Mouse (Mus musculus) heart, embryonic 12.5 days (tissue): ENCODE results near the gene Amelx. TPM values are rescaled to one million over a fixed set of nuclear protein-coding genes. Genes with fewer than 3 reads are reported as not detected.

Source experiments
- ATAC-seq: fragments of 200-750 bp; cut with Nextera tagmentation; 2 replicates; pipeline ENCODE4 v1.8.0; 2017; ENCODE audit warnings: moderate TSS enrichment, moderate library complexity; ENCODE audit not compliant: insufficient number of reproducible peaks, low FRiP score
- H3K27ac ChIP-seq: fragments of 300-500 bp; sonication (generic); 2 replicates; pipeline ENCODE4 v1.5.1; 2016; ENCODE audit warnings: mild to moderate bottlenecking, moderate library complexity; ENCODE audit not compliant: poor library complexity, severe bottlenecking
- H3K27me3 ChIP-seq: fragments of 300-500 bp; sonication (generic); replicated peaks from 2 replicates; pipeline ENCODE4 v1.6.1; 2016; ENCODE audit warnings: mild to moderate bottlenecking, moderate library complexity
- H3K36me3 ChIP-seq: fragments of 300-500 bp; sonication (generic); 2 replicates; pipeline ENCODE4 v1.6.1; 2016; ENCODE audit warnings: mild to moderate bottlenecking, moderate library complexity
- H3K4me1 ChIP-seq: fragments of 300-500 bp; sonication (generic); replicated peaks from 2 replicates; pipeline ENCODE4 v1.6.1; 2016; ENCODE audit warnings: mild to moderate bottlenecking
- H3K4me2 ChIP-seq: fragments of 300-500 bp; sonication (generic); 2 replicates; pipeline ENCODE4 v1.6.1; 2016; ENCODE audit warnings: mild to moderate bottlenecking, moderate library complexity
- H3K4me3 ChIP-seq: fragments of 300-500 bp; sonication (generic); 2 replicates; pipeline ENCODE4 v1.5.1; 2016; ENCODE audit warnings: mild to moderate bottlenecking
- H3K9ac ChIP-seq: fragments of 300-500 bp; sonication (generic); 2 replicates; pipeline ENCODE4 v1.6.1; 2016; ENCODE audit warnings: mild to moderate bottlenecking, moderate library complexity
- H3K9me3 ChIP-seq: fragments of 300-500 bp; sonication (generic); replicated peaks from 2 replicates; pipeline ENCODE4 v1.6.1; 2016; ENCODE audit warnings: mild to moderate bottlenecking, moderate library complexity
- WGBS: fragments of 180-500 bp; shearing (Covaris S2); methylation state at CpG from one replicate; pipeline ENCODE4 v1.1.7; 2016; 5-methylcytosine and 5-hydroxymethylcytosine counted together
- polyA plus RNA-seq: library from polyadenylated mRNA; unstranded; fragments of >200 nt; fragmentation: Nextera tagmentation; extraction: Ambion mirVana; gene quantifications from 2 replicates; pipeline ENCODE4 v1.2.1, GENCODE M21; 2016

Amelx gene
- polyA plus RNA-seq = not detected in 2 replicates

GRCm38 (mm10) chrX:169187100-169187499, at the start of gene Amelx:
Gene Amelx, minus strand, starts transcription at chrX:169187200.
- Histone ChIP-seq H3K4me3 (no peak within 1 kb of the TSS), H3K4me1 (no peaks in the 10 kb centered on the region), H3K9ac (no peak within 1 kb of the TSS), H3K27ac (no peak within 1 kb of the TSS), H3K4me2 (no peak within 1 kb of the TSS), H3K27me3 (no peaks in the 10 kb centered on the region), H3K36me3 (no peaks in the 10 kb centered on the region), H3K9me3 (no peaks in the 10 kb centered on the region)
- 78% methylated on average over 5 of the region's 5 CpGs for WGBS
- no peak for ATAC-seq

- ATAC-seq = no peak
- 30% methylated on average over 3 of the region's 3 CpGs for WGBS
- no peak overlapping the region for H3K9ac ChIP-seq
Measured at GRCm38 (mm10) chrX:169222357-169223062, 35.5 kb upstream of the Amelx start.

GRCm38 (mm10) chrX:169220064-169220463, 33.1 kb upstream of the Amelx start:
- Histone ChIP-seq H3K4me3 (no peak overlapping the region), H3K9me3 (no peaks in the 10 kb centered on the region), H3K36me3 (no peaks in the 10 kb centered on the region), H3K4me1 (peaks cover 12% of the 10 kb centered on the region; the same call in 1 of the 2 replicates), H3K9ac (no peak overlapping the region), H3K27ac (no peak overlapping the region), H3K4me2 (no peak overlapping the region), H3K27me3 (no peaks in the 10 kb centered on the region)
- WGBS = 55% methylated on average over 8 of the region's 8 CpGs
- ATAC-seq = no peak

More at GRCm38 (mm10) chrX:169222357-169223062, 35.5 kb upstream of the Amelx start:
- no peak overlapping the region for H3K4me2 ChIP-seq
- H3K27me3 ChIP-seq = no peaks in the 10 kb centered on the region
- no peaks in the 10 kb centered on the region for H3K9me3 ChIP-seq
- no peaks in the 10 kb centered on the region for H3K36me3 ChIP-seq
- peaks cover 8% of the 10 kb centered on the region; the same call in 1 of the 2 replicates for H3K4me1 ChIP-seq
- H3K27ac ChIP-seq = no peak overlapping the region
- no peak overlapping the region for H3K4me3 ChIP-seq

- H3K27ac ChIP-seq = no peak overlapping the region
- no peak for ATAC-seq
- no peak overlapping the region for H3K9ac ChIP-seq
- no peaks in the 10 kb centered on the region for H3K36me3 ChIP-seq
- no peaks in the 10 kb centered on the region for H3K9me3 ChIP-seq
- H3K4me3 ChIP-seq = no peak overlapping the region
- H3K27me3 ChIP-seq = no peaks in the 10 kb centered on the region
- H3K4me2 ChIP-seq = no peak overlapping the region
- WGBS = 66% methylated on average over 3 of the region's 3 CpGs
- H3K4me1 ChIP-seq = no peaks in the 10 kb centered on the region; the same call in 1 of the 2 replicates
Measured at GRCm38 (mm10) chrX:169210019-169210418, 23.0 kb upstream of the Amelx start.

- no peaks in the 10 kb centered on the region for H3K36me3 ChIP-seq
- H3K27ac ChIP-seq = no peak overlapping the region
- no peaks in the 10 kb centered on the region for H3K4me1 ChIP-seq
- H3K9ac ChIP-seq = no peak overlapping the region
- H3K4me3 ChIP-seq = no peak overlapping the region
- no peak overlapping the region for H3K4me2 ChIP-seq
- no peaks in the 10 kb centered on the region for H3K27me3 ChIP-seq
- no peak for ATAC-seq
- H3K9me3 ChIP-seq = no peaks in the 10 kb centered on the region
- WGBS = 87% methylated on average over 2 of the region's 2 CpGs
Measured at GRCm38 (mm10) chrX:169178634-169179033, 8.4 kb downstream of the Amelx start.

GRCm38 (mm10) chrX:169173796-169174195, 13.2 kb downstream of the Amelx start:
- Histone ChIP-seq H3K4me2 (no peak overlapping the region), H3K9me3 (no peaks in the 10 kb centered on the region), H3K36me3 (no peaks in the 10 kb centered on the region), H3K27ac (no peak overlapping the region), H3K4me1 (no peaks in the 10 kb centered on the region), H3K4me3 (no peak overlapping the region), H3K9ac (no peak overlapping the region), H3K27me3 (no peaks in the 10 kb centered on the region)
- no peak for ATAC-seq
- WGBS = 86% methylated on average over 1 of the region's 1 CpGs

GRCm38 (mm10) chrX:169170981-169171380, 16.0 kb downstream of the Amelx start:
- no peaks in the 10 kb centered on the region for H3K36me3 ChIP-seq
- no peak overlapping the region for H3K4me3 ChIP-seq
- H3K4me1 ChIP-seq = no peaks in the 10 kb centered on the region
- H3K27ac ChIP-seq = no peak overlapping the region
- 72% methylated on average over 2 of the region's 2 CpGs for WGBS
- no peak overlapping the region for H3K4me2 ChIP-seq
- H3K27me3 ChIP-seq = no peaks in the 10 kb centered on the region
- H3K9me3 ChIP-seq = no peaks in the 10 kb centered on the region
- H3K9ac ChIP-seq = no peak overlapping the region
- no peak for ATAC-seq

- no peaks in the 10 kb centered on the region for H3K9me3 ChIP-seq
- H3K4me1 ChIP-seq = no peaks in the 10 kb centered on the region
- ATAC-seq = no peak
- no peak overlapping the region for H3K9ac ChIP-seq
- WGBS = 69% methylated on average over 6 of the region's 6 CpGs
- H3K4me2 ChIP-seq = no peak overlapping the region
- H3K36me3 ChIP-seq = no peaks in the 10 kb centered on the region
- H3K27ac ChIP-seq = no peak overlapping the region
- H3K4me3 ChIP-seq = no peak overlapping the region
- no peaks in the 10 kb centered on the region for H3K27me3 ChIP-seq
Measured at GRCm38 (mm10) chrX:169158385-169158784, 28.6 kb downstream of the Amelx start.

- Histone ChIP-seq H3K4me3 (no peak overlapping the region), H3K4me1 (no peaks in the 10 kb centered on the region), H3K27me3 (no peaks in the 10 kb centered on the region), H3K4me2 (no peak overlapping the region), H3K27ac (no peak overlapping the region), H3K9me3 (no peaks in the 10 kb centered on the region), H3K9ac (no peak overlapping the region), H3K36me3 (no peaks in the 10 kb centered on the region)
- no peak for ATAC-seq
Measured at GRCm38 (mm10) chrX:169153805-169154204, 33.2 kb downstream of the Amelx start.

GRCm38 (mm10) chrX:169140467-169140866, 46.5 kb downstream of the Amelx start:
- Histone ChIP-seq H3K27ac (no peak overlapping the region), H3K4me3 (no peak overlapping the region), H3K27me3 (no peaks in the 10 kb centered on the region), H3K4me1 (no peaks in the 10 kb centered on the region), H3K36me3 (no peaks in the 10 kb centered on the region), H3K9ac (no peak overlapping the region), H3K4me2 (no peak overlapping the region), H3K9me3 (0 out of 2 replicates have a peak, but pooled peaks cover 2% of the 10 kb centered on the region)
- no peak for ATAC-seq
- 86% methylated on average over 9 of the region's 9 CpGs for WGBS

- Histone ChIP-seq H3K4me3 (no peak overlapping the region), H3K4me2 (no peak overlapping the region), H3K36me3 (no peaks in the 10 kb centered on the region), H3K27ac (no peak overlapping the region), H3K4me1 (no peaks in the 10 kb centered on the region), H3K27me3 (no peaks in the 10 kb centered on the region), H3K9me3 (0 out of 2 replicates have a peak, but pooled peaks cover 2% of the 10 kb centered on the region), H3K9ac (no peak overlapping the region)
- WGBS = 83% methylated on average over 7 of the region's 7 CpGs
- ATAC-seq = no peak
Measured at GRCm38 (mm10) chrX:169139758-169140157, 47.2 kb downstream of the Amelx start.
